8 mouse cellular contexts compared by ENCODE assay signal in genomic region chr9:108992085-108992469, GRCm38 (mm10). TPM values are rescaled to one million over a fixed set of nuclear protein-coding genes. Genes with fewer than 3 reads are reported as not detected.
DNase-seq lines count a peak whose midpoint lies in the region; ATAC-seq and TF ChIP-seq lines count a peak whose summit lies in the region.

No protein-coding gene starts in this region.

- no peak for TF ChIP-seq RAD21 in CH12.LX (IDR thresholded peaks at IDR 0.05; ENCODE audit: low read depth, low read length)

- ATAC-seq in forebrain, postnatal 0 days, result no peak
- ATAC-seq in lung, embryonic 16.5 days (ENCODE audit: low read depth), result peak; percentile 6; the same call in 1 of the 2 replicates

- H3K79me2 ChIP-seq in CH12.LX (replicated peaks; ENCODE audit: control insufficient read depth, extremely low read depth, insufficient read depth, poor library complexity, severe bottlenecking), result no peaks in the 10 kb centered on the region

- no peak for TF ChIP-seq EP300 in CH12.LX (IDR thresholded peaks at IDR 0.05; ENCODE audit: low read length)

- H3K4me2 ChIP-seq in CH12.LX (ENCODE audit: insufficient read depth, low read depth, poor library complexity, severe bottlenecking), result peak overlapping the region; percentile 67
- peak overlapping the region; percentile 79 for H3K4me2 ChIP-seq in forebrain, postnatal 0 days (ENCODE audit: low read depth)
- peak overlapping the region; percentile 96 for H3K4me2 ChIP-seq in lung, embryonic 16.5 days (ENCODE audit: low read depth, low read length)

- H3K36me3 ChIP-seq in CH12.LX (replicated peaks in 1 of 2; ENCODE audit: control insufficient read depth in 1 of 2, insufficient read depth in 1 of 2, low read length in 1 of 2), result no peaks in the 10 kb centered on the region
- no peaks in the 10 kb centered on the region for H3K36me3 ChIP-seq in forebrain, postnatal 0 days (ENCODE audit: insufficient read depth)
- no peaks in the 10 kb centered on the region for H3K36me3 ChIP-seq in lung, embryonic 16.5 days (ENCODE audit: control insufficient read depth, insufficient read depth, low read length)

- no peak for TF ChIP-seq CTCF in cerebellum, adult 2 months (IDR thresholded peaks at IDR 0.05; ENCODE audit: borderline replicate concordance, insufficient read depth, low read depth, low read length)
- no peak for TF ChIP-seq CTCF in CH12.LX (conservative IDR thresholded peaks at IDR 0.05 in 1 of 2, IDR thresholded peaks at IDR 0.05 in 1 of 2; ENCODE audit: low read depth in 2 of 2, low read length in 2 of 2)
- TF ChIP-seq CTCF in forebrain, postnatal 0 days (IDR thresholded peaks at IDR 0.05; ENCODE audit: low read depth), result no peak

- no peaks in the 10 kb centered on the region for H3K27me3 ChIP-seq in cerebellum, adult 2 months (ENCODE audit: control insufficient read depth, insufficient read depth, low read length)
- H3K27me3 ChIP-seq in CH12.LX (replicated peaks), result no peaks in the 10 kb centered on the region
- no peaks in the 10 kb centered on the region for H3K27me3 ChIP-seq in forebrain, postnatal 0 days (ENCODE audit: insufficient read depth, low read length)
- no peaks in the 10 kb centered on the region for H3K27me3 ChIP-seq in lung, embryonic 16.5 days (ENCODE audit: control insufficient read depth, insufficient read depth, low read depth, low read length)

- intact Hi-C loops in gastrocnemius, postnatal 14 days (cut with DNase I; ENCODE audit: low total_unique reads), result no loop called here

- H3K9me3 ChIP-seq in CH12.LX (replicated peaks; ENCODE audit: low read length), result no peaks in the 10 kb centered on the region
- H3K9me3 ChIP-seq in forebrain, postnatal 0 days (ENCODE audit: low read length), result no peaks in the 10 kb centered on the region
- H3K9me3 ChIP-seq in lung, embryonic 16.5 days (ENCODE audit: control insufficient read depth, low read length), result no peaks in the 10 kb centered on the region

- in situ Hi-C loops in CH12.LX (cut with MboI; ENCODE audit: low pct_ligation_motif_present, low pct_unique_long_range_greater_than_20kb, low sequenced_read_pairs), result no loop called here

- no peak overlapping the region for H3K27ac ChIP-seq in cerebellum, adult 2 months (ENCODE audit: insufficient read depth, low read length)
- no peak overlapping the region for H3K27ac ChIP-seq in CH12.LX (ENCODE audit: insufficient read depth, low read depth)
- peak overlapping the region; percentile 82 for H3K27ac ChIP-seq in forebrain, postnatal 0 days (ENCODE audit: low read depth, low read length)
- H3K27ac ChIP-seq in lung, embryonic 16.5 days (ENCODE audit: low read length), result peak overlapping the region; percentile 64

- peak overlapping the region; percentile 85 for H3K4me3 ChIP-seq in cerebellum, adult 2 months (replicated peaks; ENCODE audit: insufficient read depth, low read depth, low read length)
- H3K4me3 ChIP-seq in CH12.LX (replicated peaks in 1 of 3; ENCODE audit: low read depth in 2 of 3, low read length in 2 of 3, poor library complexity in 1 of 3), result peak overlapping the region; percentile 60 to 77 (median 61)
- H3K4me3 ChIP-seq in forebrain, postnatal 0 days (ENCODE audit: low read depth, low read length), result peak overlapping the region; percentile 72
- peak overlapping the region; percentile 67 for H3K4me3 ChIP-seq in lung, embryonic 16.5 days (ENCODE audit: low read length)

- dilution Hi-C loops in CH12.LX (cut with MboI; ENCODE audit: extremely low pct_ligation_motif_present, extremely low pct_unique_long_range_greater_than_20kb, low sequenced_read_pairs), result no loop called here

- no peaks in the 10 kb centered on the region for H3K4me1 ChIP-seq in cerebellum, adult 2 months (ENCODE audit: control insufficient read depth, insufficient read depth, low read length)
- H3K4me1 ChIP-seq in CH12.LX (ENCODE audit: control insufficient read depth in 1 of 2, insufficient read depth in 2 of 2), result peaks cover 19 to 60% of the 10 kb centered on the region in 2 experiments
- H3K4me1 ChIP-seq in forebrain, postnatal 0 days (ENCODE audit: insufficient read depth), result peaks cover 8% of the 10 kb centered on the region; the same call in 1 of the 2 replicates
- peaks cover 28% of the 10 kb centered on the region for H3K4me1 ChIP-seq in lung, embryonic 16.5 days (replicated peaks; ENCODE audit: control insufficient read depth, insufficient read depth, low read length)

- H3K9ac ChIP-seq in CH12.LX (ENCODE audit: insufficient read depth, low read depth), result peak overlapping the region; percentile 65
- H3K9ac ChIP-seq in forebrain, postnatal 0 days, result peak overlapping the region; percentile 75
- peak overlapping the region; percentile 65 for H3K9ac ChIP-seq in lung, embryonic 16.5 days (ENCODE audit: low read length)

- TF ChIP-seq POLR2A in cerebellum, adult 2 months (IDR thresholded peaks at IDR 0.05; ENCODE audit: borderline replicate concordance, insufficient read depth, low read length), result no peak
- TF ChIP-seq POLR2A in CH12.LX (IDR thresholded peaks at IDR 0.05; ENCODE audit: low read depth, low read length), result no peak

- 6% methylated on average over 18 of the region's 18 CpGs for WGBS in cerebellum, adult 2 months
- WGBS in forebrain, postnatal 0 days, result 7% methylated on average over 18 of the region's 18 CpGs
- WGBS in lung, embryonic 16.5 days, result 6% methylated on average over 18 of the region's 18 CpGs

- DNase-seq in cerebellum, adult 2 months, result no peak
- DNase-seq in cerebellum, postnatal 25 days, result no peak
- DNase-seq in CH12.LX (ENCODE audit: extremely low read depth), result no peak
- no peak for DNase-seq in forebrain, postnatal 0 days
- DNase-seq in right cerebral cortex, adult 18-20 months, result no peak
- DNase-seq in gastrocnemius, postnatal 14 days, result no peak
- no peak for DNase-seq in kidney, postnatal 4 days

TF ChIP-seq in CH12.LX, 34 proteins besides CTCF, POLR2A, EP300 and RAD21:
- TF ChIP-seq NELFE (IDR thresholded peaks at IDR 0.05; ENCODE audit: low read depth, low read length) (no peak), ZKSCAN1 (IDR thresholded peaks at IDR 0.05; ENCODE audit: borderline replicate concordance, low read depth, low read length) (no peak), MAFK (IDR thresholded peaks at IDR 0.05; ENCODE audit: insufficient replicate concordance, low read length) (no peak), POLR2AphosphoS2 (IDR thresholded peaks at IDR 0.05; ENCODE audit: low read depth, low read length) (no peak), HCFC1 (IDR thresholded peaks at IDR 0.05; ENCODE audit: low read depth, low read length) (no peak), ZC3H11A (IDR thresholded peaks at IDR 0.05; ENCODE audit: low read depth, low read length) (no peak)

RNA-seq across cellular contexts. Expression of gene Pfkfb4, which starts 0.5 kb away (rescaled TPM):
- 17.5 and 20.1 TPM in 2 replicates for polyA plus RNA-seq in cerebellum, adult 2 months (2012; rRNA removed)
- total RNA-seq in CH12.LX (2012; rRNA removed), result 4.5 and 5.1 TPM in 2 replicates
- total RNA-seq in CH12.LX (2014; rRNA removed), result 5.9 and 6.5 TPM in 2 replicates
- polyA plus RNA-seq in CH12.LX (2012; ENCODE audit: insufficient read length, low read depth), result 6.0 and 6.7 TPM in 2 replicates
- total RNA-seq in forebrain, postnatal 0 days (2014; rRNA removed), result 27.1 and 46.4 TPM in 2 replicates
- 16.6 and 21.7 TPM in 2 replicates for polyA plus RNA-seq in forebrain, postnatal 0 days (2015; fragmentation: Nextera tagmentation; extraction: Ambion mirVana)
- 11.9 and 13.0 TPM in 2 replicates for polyA plus RNA-seq in lung, embryonic 16.5 days (2015; fragmentation: Nextera tagmentation; extraction: Ambion mirVana)
- total RNA-seq in gastrocnemius, postnatal 14 days (2021), result 10 to 100 TPM; 31.0 to 31.6 TPM

RNA-seq across cellular contexts. Expression of gene Ucn2, which starts 6.3 kb away (rescaled TPM):
- polyA plus RNA-seq in cerebellum, adult 2 months (2012; rRNA removed), result 0.47 and 0.48 TPM in 2 replicates
- total RNA-seq in CH12.LX (2012; rRNA removed) (not detected in 2 replicates), CH12.LX (2014; rRNA removed) (not detected in 2 replicates)
- polyA plus RNA-seq in CH12.LX (2012; ENCODE audit: insufficient read length, low read depth), result 0.40 and 0.49 TPM in 2 replicates
- 0.23 TPM in 1 of 2 replicates, not detected in the other for total RNA-seq in forebrain, postnatal 0 days (2014; rRNA removed)
- not detected in 2 replicates for polyA plus RNA-seq in forebrain, postnatal 0 days (2015; fragmentation: Nextera tagmentation; extraction: Ambion mirVana)
- polyA plus RNA-seq in lung, embryonic 16.5 days (2015; fragmentation: Nextera tagmentation; extraction: Ambion mirVana), result not detected in 2 replicates
- under 1 TPM; 0.40 to 0.53 TPM for total RNA-seq in gastrocnemius, postnatal 14 days (2021)

RNA-seq across cellular contexts. Expression of gene Col7a1, which starts 38.7 kb away (rescaled TPM):
- polyA plus RNA-seq in cerebellum, adult 2 months (2012; rRNA removed), result 11.3 and 14.1 TPM in 2 replicates
- total RNA-seq in CH12.LX (2012; rRNA removed), result 0.98 and 1.1 TPM in 2 replicates
- 0.31 and 0.86 TPM in 2 replicates for total RNA-seq in CH12.LX (2014; rRNA removed)
- 2.0 and 3.0 TPM in 2 replicates for polyA plus RNA-seq in CH12.LX (2012; ENCODE audit: insufficient read length, low read depth)
- total RNA-seq in forebrain, postnatal 0 days (2014; rRNA removed), result 2.7 and 5.4 TPM in 2 replicates
- polyA plus RNA-seq in forebrain, postnatal 0 days (2015; fragmentation: Nextera tagmentation; extraction: Ambion mirVana), result 1.3 and 1.6 TPM in 2 replicates
- 1.3 and 1.5 TPM in 2 replicates for polyA plus RNA-seq in lung, embryonic 16.5 days (2015; fragmentation: Nextera tagmentation; extraction: Ambion mirVana)
- 1 to 10 TPM; 2.7 to 3.7 TPM for total RNA-seq in gastrocnemius, postnatal 14 days (2021)

RNA-seq across cellular contexts. Expression of gene Shisa5, which starts 46.3 kb away (rescaled TPM):
- polyA plus RNA-seq in cerebellum, adult 2 months (2012; rRNA removed), result 75.0 and 79.8 TPM in 2 replicates
- total RNA-seq in CH12.LX (2012; rRNA removed) (134 and 153 TPM in 2 replicates), CH12.LX (2014; rRNA removed) (156 and 170 TPM in 2 replicates)
- polyA plus RNA-seq in CH12.LX (2012; ENCODE audit: insufficient read length, low read depth), result 121 and 166 TPM in 2 replicates
- total RNA-seq in forebrain, postnatal 0 days (2014; rRNA removed), result 66.2 and 68.4 TPM in 2 replicates
- 75.9 and 77.3 TPM in 2 replicates for polyA plus RNA-seq in forebrain, postnatal 0 days (2015; fragmentation: Nextera tagmentation; extraction: Ambion mirVana)
- polyA plus RNA-seq in lung, embryonic 16.5 days (2015; fragmentation: Nextera tagmentation; extraction: Ambion mirVana), result 120 and 126 TPM in 2 replicates
- total RNA-seq in gastrocnemius, postnatal 14 days (2021), result 10 to 100 TPM; 24.4 to 26.3 TPM

RNA-seq across cellular contexts. Expression of gene Uqcrc1, which starts 55.6 kb away (rescaled TPM):
- 672 and 690 TPM in 2 replicates for polyA plus RNA-seq in cerebellum, adult 2 months (2012; rRNA removed)
- total RNA-seq in CH12.LX (2012; rRNA removed), result 327 and 351 TPM in 2 replicates
- total RNA-seq in CH12.LX (2014; rRNA removed), result 301 and 326 TPM in 2 replicates
- 293 and 301 TPM in 2 replicates for polyA plus RNA-seq in CH12.LX (2012; ENCODE audit: insufficient read length, low read depth)
- total RNA-seq in forebrain, postnatal 0 days (2014; rRNA removed), result 327 and 365 TPM in 2 replicates
- polyA plus RNA-seq in forebrain, postnatal 0 days (2015; fragmentation: Nextera tagmentation; extraction: Ambion mirVana), result 482 and 490 TPM in 2 replicates
- polyA plus RNA-seq in lung, embryonic 16.5 days (2015; fragmentation: Nextera tagmentation; extraction: Ambion mirVana), result 397 and 421 TPM in 2 replicates
- total RNA-seq in gastrocnemius, postnatal 14 days (2021), result 1,000 to 10,000 TPM in 1 of 2 experiments, 100 to 1,000 TPM in 1; 899 to 1,084 TPM

Comparison
In these comparisons a context has a peak if more than half of its experiments do, and no peak if none do; other contexts are left out.
1. H3K27ac ChIP-seq: peak in forebrain, postnatal 0 days (single experiment) and lung, embryonic 16.5 days (single experiment); none in cerebellum, adult 2 months (single experiment) and CH12.LX (single experiment).
2. Peak in every context shown above with its lines, with median percentiles within 50 percentile points of each other: H3K4me3 ChIP-seq, H3K4me2 ChIP-seq and H3K9ac ChIP-seq.